Mouse (Mus musculus) activated CD4-positive, CD25-positive, alpha-beta regulatory T cell, adult 4 months (primary cell): Measurements from ENCODE around the gene Bbs1. TPM values are rescaled to one million over a fixed set of nuclear protein-coding genes. Genes with fewer than 3 reads are reported as not detected.
"Not testable (repeated sequence)": the region's sequence is repeated elsewhere in the genome, so short reads cannot be mapped to it uniquely, and the experiment has no call there.

Experiments
- ATAC-seq: one replicate; pipeline ENCODE4 v1.8.0; 2017
- polyA plus RNA-seq, 2 experiments: library from polyadenylated mRNA; unstranded; fragments of 100-300 nt; shearing (Covaris generic); gene quantifications; one replicate each; pipeline ENCODE4 v1.2.1; 2017

Gene Bbs1
- polyA plus RNA-seq, 2 experiments from 2014 or later = 1.4 TPM; not detected in 1

DNA sequence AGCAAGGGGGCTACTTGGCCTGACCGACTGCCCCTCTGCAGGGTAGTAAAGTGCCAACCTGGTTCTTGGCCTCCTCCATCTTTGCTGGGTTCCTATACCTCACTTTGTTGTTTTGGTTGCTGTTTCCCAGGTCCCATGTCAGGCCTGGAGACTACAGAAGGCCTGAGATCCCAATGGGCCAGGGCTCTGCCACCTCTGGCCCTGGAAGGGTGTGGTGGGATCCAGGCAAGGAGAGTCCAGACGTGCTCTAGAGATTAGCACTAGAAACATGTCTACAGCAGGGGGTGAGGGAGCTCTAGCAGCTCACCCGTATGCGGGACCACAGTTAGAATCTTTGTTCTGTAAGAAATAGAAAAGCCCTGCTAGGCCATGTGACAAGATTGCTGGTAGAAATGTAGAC is 22.5 kb downstream of the Bbs1 start:
- no peak for ATAC-seq

DNA sequence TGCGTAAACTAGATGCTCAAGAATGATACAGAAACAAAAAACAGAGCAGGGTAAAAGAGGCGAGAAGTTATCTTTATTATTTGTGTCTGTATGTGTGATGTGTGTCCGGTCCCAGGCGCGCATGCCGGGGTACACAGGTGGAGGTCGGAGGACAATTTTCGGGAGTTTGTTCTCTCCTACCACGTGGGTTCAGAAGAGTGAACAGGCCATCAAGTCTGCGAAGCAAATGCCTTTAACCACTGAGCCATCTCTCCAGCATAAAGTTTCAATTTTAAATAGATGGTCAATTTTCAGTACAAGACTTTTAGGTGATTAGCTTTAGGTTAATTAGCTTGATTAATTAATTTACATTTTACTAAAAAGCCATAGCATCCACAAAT is 27.1 kb downstream of the Bbs1 start:
- no peak for ATAC-seq

DNA sequence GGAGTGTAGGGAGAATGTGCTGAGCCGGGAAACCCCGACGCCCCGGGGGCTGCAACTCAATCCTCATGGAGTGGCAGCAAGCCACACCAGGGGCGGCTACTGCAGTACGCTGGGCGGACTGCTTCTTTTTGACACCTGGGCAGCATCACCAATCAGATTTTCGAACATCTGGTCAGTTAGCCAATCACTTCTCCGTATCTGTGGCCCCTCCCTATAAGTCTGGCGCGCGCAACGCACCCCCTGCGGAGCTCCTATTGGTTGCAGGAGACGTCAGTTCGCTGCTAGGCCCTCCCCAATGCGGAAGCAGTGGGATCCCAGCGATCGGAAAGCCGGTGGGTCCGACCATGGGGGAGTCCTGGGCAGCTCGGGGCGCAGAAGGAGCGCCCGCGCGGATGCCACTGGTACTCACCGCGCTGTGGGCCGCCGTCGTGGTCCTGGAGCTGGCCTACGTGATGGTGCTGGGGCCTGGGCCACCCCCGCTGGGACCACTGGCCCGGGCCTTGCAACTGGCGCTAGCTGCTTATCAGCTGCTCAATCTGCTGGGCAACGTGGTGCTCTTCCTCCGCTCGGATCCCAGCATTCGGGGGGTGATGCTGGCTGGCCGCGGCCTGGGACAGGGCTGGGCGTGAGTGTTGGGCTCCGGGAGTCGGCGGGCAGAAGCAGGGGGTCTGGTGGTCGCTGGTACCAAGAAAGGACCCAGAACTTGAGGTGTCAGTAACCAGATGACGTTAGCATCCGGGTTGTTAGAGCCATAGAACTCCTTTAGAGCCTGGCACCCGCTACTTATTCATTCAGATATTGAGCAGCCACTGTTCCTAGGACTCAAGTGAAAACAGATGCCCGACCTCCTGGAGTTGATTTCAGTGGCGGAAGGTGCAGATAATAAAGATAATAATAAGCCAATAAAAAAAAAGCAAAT is 27.8 kb downstream of the Bbs1 start, which contains the start of gene Zdhhc24:
TSS of gene Zdhhc24 (plus strand) at position 264 of the 919 bp plus-strand sequence.
- ATAC-seq = peak; percentile 99

DNA sequence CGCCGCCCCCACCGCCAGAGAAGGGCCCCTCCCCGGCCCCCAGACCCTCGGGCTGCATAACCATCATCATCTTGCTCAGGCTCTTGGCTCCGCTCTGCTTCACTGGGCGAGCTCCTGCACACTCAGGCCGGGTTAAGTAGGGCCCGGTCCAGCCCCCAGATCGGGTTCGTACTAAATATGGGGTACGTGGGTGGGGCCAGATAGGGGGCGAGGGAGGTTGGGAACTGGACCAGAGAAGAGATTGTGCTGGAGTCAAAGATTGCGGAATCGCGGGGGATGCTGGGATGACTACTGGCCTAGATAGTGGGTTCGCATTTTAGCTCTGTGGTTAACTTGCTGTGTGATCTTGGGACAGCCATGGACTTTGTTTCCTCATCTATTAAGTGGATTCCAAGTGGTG is 28.6 kb downstream of the Bbs1 start, which contains the start of gene Actn3:
TSS of gene Actn3 (minus strand) at position 125 of the 400 bp plus-strand sequence.
- no peak for ATAC-seq

DNA sequence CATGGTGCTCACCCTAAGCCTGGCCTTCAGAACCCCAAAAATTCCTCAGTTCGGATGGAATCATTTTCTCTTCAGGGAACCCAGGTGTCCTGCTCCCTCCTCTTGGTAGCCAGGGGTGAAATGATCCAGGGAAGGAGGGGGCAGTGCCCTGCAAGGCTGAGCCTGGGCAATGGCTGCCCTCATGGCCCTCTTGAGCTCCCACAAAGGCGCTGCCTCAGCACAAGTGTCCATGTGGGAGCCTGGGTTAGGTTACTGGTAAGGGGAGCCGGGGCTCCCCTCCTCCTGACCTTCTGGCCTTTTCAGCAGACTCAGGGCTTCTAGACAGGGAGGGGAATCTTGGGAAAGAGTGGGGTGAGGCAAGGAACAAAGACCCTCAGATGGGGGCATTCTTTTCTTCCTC is 29.7 kb downstream of the Bbs1 start:
- ATAC-seq = no peak

DNA sequence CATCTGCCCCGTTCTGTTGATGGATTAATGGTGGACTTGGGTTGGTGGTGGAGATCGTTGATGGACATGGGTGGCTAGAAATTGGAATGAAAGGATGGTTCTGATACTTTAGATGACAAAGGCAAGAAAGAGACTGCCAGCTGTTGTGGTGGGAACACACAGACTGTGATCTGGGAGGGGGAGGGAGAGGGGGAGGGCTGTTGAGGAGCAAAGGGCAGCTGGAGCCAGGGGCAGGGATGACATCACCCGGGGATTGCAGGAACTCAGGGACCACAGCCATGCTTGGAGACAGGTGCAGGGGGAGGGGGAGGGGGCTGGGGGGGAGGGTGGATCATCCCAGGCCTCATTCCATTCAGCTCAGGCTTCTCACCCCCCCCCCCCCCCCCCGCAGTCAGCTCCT is 30.2 kb downstream of the Bbs1 start:
- ATAC-seq = no peak

DNA sequence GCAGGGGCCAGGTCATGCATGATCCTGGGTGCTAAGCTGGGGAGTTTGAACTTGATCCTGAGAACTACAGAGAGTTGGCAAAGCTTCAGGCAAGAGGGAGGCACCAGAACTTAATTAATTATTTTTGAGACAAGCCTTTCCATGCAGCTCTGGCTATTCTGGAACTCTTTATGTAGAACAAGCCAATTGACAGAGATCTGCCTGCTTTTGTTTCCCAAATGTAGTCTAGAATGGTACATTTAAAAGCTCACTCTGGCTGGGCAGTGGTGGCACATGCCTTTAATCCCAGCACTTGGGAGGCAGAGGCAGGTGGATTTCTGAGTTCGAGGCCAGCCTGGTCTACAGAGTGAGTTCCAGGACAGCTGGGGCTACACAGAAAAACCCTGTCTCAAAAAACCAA is 31.8 kb downstream of the Bbs1 start:
- not testable (repeated sequence) for ATAC-seq

DNA sequence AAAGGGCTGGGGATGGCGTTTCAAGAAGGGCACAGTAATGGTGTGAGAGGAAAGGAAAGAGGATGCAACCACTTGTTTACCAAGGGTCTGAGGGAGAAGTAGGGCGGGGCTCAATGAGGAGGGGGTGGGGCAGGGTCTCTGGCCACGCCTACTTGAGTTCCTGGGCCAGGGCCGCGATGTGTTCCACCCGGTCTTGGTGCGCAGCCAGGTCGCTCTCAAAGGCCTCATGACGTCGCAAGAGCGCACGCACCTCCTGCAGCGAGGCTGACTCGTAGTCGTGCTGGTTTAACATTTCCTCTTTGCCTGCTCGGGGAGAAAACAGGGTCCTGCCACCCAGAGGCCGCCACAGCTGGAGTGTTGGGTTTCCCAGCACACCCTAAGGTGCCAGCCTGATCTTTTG is 41.3 kb downstream of the Bbs1 start:
- no peak for ATAC-seq

DNA sequence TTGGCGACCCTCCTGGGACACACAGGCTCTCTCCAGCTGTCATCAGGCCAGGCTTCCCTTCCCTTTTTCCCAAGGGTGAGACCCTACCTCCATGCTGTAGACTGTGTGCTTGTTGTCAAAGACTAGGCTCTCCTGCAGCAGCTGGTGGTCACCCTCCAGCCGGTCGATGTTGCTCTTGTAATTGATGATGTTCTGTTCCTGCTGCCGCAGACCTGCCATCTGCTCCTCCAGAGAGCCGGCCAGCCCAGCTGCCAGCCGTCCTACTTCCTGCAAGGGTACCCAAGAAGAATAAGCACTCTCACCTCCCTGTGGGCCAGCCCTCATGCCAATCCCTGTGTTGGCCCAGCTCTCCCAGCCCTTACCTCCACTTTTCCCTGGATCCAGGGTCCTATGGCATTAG is 43.4 kb downstream of the Bbs1 start:
- no peak for ATAC-seq

DNA sequence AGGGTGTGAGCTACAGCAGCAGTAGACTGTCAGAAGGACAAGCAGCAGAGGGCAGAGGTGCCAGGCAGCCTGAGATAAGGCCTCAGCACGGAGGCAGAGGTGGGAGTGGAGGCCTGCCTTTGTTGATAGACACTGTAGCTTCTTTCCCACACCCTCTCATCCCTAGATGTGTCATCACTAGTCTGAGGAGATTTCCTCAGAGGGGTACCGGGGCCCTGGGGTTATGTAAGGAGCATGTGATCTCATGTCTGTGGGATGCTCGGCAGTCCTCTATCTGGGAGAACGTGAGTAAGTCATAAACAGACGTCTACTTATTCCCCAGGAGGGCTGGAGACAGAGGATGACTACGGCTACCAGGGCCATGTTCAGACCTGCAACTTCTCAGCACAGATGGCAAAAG is 47.3 kb downstream of the Bbs1 start:
- no peak for ATAC-seq

DNA sequence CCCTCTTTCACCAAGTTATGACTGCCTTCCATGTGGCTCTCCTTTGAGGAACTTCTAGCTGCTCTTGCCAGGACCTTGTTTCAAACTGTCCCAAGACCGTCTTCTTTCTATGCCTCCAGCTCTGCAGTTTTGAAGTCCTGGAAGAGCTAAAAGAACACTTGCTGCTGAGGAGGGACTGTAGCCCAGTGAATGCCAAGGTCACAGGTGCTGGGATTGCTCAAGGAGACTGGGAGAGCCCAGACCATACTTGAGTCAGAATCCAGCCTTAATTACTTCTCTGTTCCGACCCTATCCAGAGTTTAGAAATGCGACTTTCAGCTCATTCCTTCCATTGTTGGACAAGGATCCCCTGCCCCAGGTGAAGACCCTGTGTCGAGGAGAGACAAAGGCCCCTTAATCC is 50.5 kb downstream of the Bbs1 start:
- no peak for ATAC-seq

DNA sequence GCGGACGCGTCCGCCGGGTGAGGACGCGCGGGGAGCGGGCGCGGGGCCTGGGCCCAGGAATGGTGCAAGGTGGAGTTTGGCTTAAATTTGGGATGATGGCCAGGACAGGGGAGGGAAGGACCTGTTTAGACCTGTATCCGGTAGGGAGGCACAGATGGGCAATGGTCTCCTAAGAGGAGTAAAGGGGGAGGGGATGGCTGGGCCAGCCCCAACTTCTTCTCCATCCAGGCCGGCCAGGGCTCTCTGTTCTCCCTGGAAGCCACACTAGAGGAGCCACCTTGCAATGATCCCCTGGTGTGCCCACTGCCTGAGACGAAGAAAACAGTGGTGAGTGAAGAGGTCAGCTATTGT is 51.0 kb downstream of the Bbs1 start:
- ATAC-seq = no peak

DNA sequence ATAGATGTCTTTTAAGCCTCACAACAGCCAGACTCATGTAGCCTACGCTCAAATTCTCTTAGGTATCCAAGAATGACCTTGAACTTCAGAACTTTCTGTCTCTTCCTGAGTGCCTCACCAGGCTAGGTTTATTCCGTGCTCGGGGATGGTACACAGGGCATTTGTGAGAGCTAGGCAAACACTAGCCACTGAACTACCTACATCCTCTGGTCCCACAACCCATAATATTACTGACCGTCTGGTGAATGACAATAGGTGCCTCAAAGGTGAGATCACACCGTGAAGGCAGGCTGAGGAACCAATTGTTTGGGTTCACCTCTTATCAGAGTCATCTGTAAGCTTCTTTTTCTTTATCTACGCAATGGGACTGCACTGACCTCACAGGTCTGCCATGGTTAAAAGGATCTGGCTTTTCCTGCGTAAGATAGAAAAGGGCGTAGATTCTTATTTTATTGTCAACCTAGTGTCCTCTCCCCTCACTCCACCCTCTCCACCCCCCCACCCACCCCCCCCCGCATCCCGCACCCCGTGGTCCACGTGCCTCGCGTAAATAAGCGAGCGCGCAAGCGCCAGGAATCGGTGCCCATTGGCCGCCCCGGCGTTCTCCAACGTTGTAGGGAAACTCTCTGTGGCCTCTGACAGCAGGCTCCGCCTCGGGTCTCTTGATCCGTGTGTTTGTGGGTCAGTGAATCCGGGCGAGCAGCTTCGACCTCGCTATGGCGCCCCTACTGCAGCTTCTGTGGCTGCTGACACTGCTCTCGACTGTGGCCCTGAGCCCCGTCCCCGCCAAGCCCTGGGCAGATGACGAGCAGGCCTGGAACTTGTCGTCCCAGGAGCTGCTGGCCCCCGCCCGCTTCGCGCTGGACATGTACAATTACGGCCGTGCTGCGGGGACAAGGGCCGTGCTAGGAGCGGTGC is 51.6 kb downstream of the Bbs1 start, which contains the start of gene Ctsf:
TSS of gene Ctsf (plus strand) at position 579 of the 918 bp plus-strand sequence.
- no peak for ATAC-seq

DNA sequence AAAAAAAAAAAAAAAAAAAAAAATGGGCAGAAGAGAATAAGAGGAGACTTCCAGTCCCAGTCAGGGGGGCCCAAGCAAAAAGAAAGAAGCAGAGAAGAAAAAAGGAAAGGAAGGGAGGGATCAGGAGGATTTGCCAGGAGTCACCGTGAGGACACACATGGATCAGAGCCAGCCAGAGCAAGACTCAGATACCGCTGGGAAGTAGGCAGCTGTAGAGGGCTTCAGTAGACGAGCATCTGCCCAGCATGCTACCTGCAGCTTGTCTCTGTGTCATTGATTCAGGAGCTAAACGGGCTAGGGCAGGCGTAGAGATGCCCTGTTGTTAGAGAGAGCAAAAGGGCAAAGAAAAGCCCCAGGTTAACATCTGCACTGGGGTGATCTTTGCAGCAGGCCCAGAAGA is 56.1 kb downstream of the Bbs1 start:
- no peak for ATAC-seq

DNA sequence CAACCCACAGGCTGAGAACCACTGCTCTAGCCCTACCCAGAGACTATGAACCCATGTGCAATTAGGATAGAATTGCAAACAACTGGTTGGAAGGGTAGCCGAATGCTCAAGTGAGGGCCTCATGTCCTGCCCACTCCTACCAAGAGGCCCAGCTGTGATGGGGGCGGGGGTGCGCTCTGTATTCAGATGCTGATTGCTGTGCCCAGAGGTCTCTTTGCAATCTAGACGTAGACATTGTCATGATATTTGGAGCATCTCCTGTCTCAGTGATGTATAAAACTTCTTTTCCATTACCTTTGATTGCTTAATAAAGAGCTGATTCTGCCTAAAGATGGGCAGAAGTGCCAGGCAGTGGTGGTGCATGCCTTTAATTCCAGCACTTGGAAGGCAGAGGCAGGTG is 56.6 kb downstream of the Bbs1 start:
- ATAC-seq = no peak

DNA sequence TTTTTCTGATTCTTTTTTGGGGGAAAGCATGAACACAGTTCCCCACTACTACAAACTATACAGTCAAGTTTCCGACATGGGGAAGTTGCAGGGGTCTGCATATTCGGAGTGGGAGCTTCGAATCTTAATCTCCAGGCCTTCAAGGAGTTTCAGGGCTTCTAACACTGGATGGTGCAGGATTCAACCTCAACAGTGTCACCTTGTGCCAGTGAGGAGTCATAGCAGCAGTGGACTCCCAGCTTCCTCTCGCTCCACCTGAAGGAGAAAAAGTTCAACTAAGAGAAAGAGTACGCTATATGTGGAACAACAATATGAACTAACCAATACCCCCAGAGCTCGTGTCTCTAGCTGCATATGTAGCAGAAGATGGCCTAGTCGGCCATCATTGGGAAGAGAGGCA is 58.9 kb downstream of the Bbs1 start:
- ATAC-seq = peak; percentile 65

DNA sequence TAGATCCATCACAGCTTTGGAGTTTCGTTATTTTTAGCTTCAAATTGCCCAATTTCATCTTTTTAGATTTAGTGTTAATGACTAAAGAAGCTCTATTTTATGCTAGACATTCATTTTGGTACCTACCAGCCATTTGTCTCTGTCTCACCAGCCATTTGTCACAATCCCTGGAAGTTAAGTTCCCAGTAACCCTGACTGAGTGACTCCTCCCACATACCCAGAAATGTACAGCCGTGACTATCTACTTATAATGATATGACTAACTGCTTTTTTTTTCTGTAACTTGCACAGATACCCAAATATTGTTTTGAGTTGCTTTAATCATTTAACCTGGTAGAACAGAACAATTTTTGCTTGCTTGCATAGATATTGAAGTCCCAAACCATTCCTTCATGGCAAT is 60.6 kb downstream of the Bbs1 start:
- no peak for ATAC-seq

DNA sequence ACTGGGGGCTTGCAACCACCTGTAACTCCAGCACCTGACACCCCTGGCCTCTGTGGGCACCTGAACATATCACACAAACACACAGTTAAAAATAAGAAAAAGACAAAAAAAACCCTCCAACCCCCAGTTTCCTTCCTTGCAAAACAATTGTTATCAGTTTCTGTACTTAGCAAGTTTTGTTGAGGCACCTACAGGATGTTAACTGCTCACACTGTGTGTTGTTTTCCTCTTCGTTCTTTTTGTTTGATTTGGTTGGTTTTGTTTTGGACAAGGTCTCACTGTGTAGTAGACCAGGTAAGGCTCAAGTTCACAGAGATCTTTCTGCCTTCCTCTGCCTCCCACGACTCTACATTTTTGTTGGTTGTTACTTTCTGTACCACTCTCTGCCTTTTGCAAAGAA is 63.8 kb downstream of the Bbs1 start:
- peak; percentile 24 for ATAC-seq

DNA sequence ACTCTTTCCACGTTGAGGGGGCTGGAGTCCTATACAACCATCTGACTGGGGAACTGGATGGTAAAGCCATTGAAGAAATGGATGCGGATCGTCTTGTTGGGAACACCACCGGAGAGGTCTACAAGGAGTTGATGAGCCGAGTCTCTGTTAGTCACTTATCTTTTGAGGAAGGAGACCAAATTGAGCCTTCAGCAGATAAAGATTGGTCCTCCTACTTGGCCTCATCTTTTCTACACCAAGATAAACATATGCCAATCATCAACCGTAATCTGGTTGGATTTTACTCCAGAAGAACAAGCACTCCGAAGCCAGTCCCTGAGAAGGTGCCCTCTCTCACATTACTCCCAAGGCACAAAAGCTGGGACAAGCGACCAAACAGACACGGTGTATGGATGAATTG is 65.6 kb downstream of the Bbs1 start:
- ATAC-seq = no peak

DNA sequence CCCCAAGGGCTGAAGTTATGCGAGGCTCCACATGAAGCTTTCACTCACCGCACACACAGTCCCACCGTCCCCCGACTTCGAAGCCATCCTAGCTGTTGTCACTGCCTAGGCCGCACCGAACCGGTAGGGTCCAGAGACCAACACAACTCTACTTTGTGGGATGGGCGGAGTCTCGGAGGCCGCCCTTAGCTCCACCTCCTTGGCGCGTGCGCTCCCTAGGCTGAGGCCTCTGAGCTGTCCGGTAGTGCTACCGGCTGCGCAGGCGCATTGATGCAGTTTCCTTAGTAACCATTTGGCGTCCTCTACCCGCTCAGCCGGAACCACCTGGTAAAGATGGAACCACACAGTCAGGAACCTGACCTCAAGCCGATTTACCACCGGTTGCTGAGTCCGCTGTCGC is 67.3 kb downstream of the Bbs1 start, which contains the start of the genes Ccs and Ccdc87:
TSS of gene Ccs (minus strand) at position 184 of the 400 bp plus-strand sequence.
TSS of gene Ccdc87 (plus strand) at position 218 of the 400 bp plus-strand sequence.
- peak; percentile 96 for ATAC-seq

DNA sequence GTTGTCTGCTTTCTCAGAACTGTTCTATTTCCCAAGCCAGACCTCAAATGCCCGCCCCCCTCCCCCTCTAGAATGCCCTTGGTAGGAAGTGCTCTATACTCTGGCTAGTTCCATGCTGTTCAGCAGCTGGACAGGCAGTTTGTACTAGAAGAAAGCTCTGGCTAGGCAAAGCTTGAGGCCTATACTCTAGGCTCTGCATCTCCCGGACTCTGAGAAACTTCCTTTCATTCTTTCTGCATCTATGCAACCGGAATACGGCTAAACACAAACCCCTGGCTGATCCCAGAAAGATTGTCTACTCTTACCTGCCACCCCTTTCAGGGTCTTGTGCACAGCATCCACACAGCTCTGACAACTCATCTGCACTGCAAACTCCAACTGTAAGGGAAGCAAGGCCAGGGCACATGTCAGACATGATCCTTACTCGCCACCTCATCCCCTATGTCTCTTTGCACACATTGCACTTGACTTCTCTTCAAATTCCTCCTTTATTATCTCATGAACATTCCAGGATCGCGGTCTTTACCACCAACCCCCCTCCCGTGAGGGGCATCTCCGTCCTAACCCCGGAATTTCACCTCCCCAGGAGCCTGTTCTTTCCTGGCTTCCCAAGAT is 67.8 kb downstream of the Bbs1 start:
- ATAC-seq = no peak

DNA sequence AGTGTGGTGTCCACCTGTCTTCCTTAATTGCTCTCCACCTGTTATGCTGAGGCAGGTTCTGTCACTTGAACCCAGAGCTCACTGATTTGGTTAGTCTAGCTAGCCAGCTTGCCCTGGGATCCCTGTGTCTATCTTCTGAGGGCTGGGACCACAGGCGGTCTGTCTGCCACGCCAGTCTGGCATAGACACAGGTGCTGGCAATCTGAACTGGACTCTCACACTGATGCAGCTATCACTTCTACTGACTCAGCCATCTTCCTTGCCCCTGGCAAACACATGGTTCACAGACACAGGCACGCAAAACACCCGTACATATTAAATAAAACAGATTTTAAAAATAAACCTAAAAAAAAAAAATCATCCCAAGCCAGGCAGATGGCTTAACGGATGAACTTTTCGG is 69.4 kb downstream of the Bbs1 start:
- no peak for ATAC-seq
